Mouse (Mus musculus): ENCODE measurements around the gene Nfat5.

Gene Nfat5

GRCm38 (mm10) chr8:107403038-107403781 is 109.9 kb downstream of the Nfat5 start, which contains the start of gene Nqo1:
Nqo1 (minus strand) TSS chr8:107403206.
- peak; percentile 64 for DNase-seq

- no peak for DNase-seq
These were observed 110.8 kb downstream of the Nfat5 start for GRCm38 (mm10) chr8:107404057-107404456.

- no peak for DNase-seq
These were observed 112.7 kb downstream of the Nfat5 start for GRCm38 (mm10) chr8:107405935-107406334.

GRCm38 (mm10) chr8:107411391-107411790 is 118.1 kb downstream of the Nfat5 start:
- no peak for DNase-seq

GRCm38 (mm10) chr8:107412552-107412951 is 119.3 kb downstream of the Nfat5 start:
- DNase-seq = no peak

GRCm38 (mm10) chr8:107413881-107414280 is 120.6 kb downstream of the Nfat5 start:
- no peak for DNase-seq

- no peak for DNase-seq
These were observed 123.7 kb downstream of the Nfat5 start for GRCm38 (mm10) chr8:107417001-107417400.

GRCm38 (mm10) chr8:107424176-107424575 is 130.9 kb downstream of the Nfat5 start:
- no peak for DNase-seq

- DNase-seq = peak; percentile 98
These were observed 131.4 kb downstream of the Nfat5 start, which contains the start of gene Nob1 for GRCm38 (mm10) chr8:107424597-107425229. Nob1 (minus strand) TSS chr8:107425051.

GRCm38 (mm10) chr8:107425230-107425597 is 131.9 kb downstream of the Nfat5 start:
- DNase-seq = no peak
